Mouse (Mus musculus): ENCODE measurements around the gene Mknk2. TPM values are rescaled to one million over a fixed set of nuclear protein-coding genes. Genes with fewer than 3 reads are reported as not detected.

Gene Mknk2
- polyA plus RNA-seq, 1 experiment: 119 TPM

GRCm38 (mm10) chr10:80668614-80669013 lies 9.3 kb downstream of the Mknk2 start:
- no peak for TF ChIP-seq USF1 (IDR thresholded peaks at IDR 0.05; ENCODE audit: low read depth)
- no peak for TF ChIP-seq MAX (IDR thresholded peaks at IDR 0.05; ENCODE audit: low read depth)
- no peak for TF ChIP-seq POLR2A (IDR thresholded peaks at IDR 0.05; ENCODE audit: insufficient read length, low read depth)
- no peak for TF ChIP-seq TCF12 (IDR thresholded peaks at IDR 0.05; ENCODE audit: insufficient read depth, poor library complexity, severe bottlenecking)
- TF ChIP-seq CEBPB (IDR thresholded peaks at IDR 0.05; ENCODE audit: insufficient read depth, poor library complexity, severe bottlenecking): no peak
- no peak for TF ChIP-seq REST (IDR thresholded peaks at IDR 0.05; ENCODE audit: insufficient read depth, insufficient read length)
- no peak for TF ChIP-seq SRF (IDR thresholded peaks at IDR 0.05; ENCODE audit: control insufficient read depth, insufficient read length, low read depth)
- no peak for TF ChIP-seq POLR2AphosphoS2 (IDR thresholded peaks at IDR 0.05; ENCODE audit: insufficient read length, low read depth)
- TF ChIP-seq MYOG (IDR thresholded peaks at IDR 0.05; ENCODE audit: control insufficient read depth in 1 of 3, insufficient read depth in 1 of 3, insufficient read length in 2 of 3, low read depth in 2 of 3): peak in 2 of 3 experiments; percentile 59 to 93
- TF ChIP-seq E2F4 (IDR thresholded peaks at IDR 0.05; ENCODE audit: insufficient read depth): no peak
- TF ChIP-seq TCF3 (IDR thresholded peaks at IDR 0.05; ENCODE audit: insufficient read length, low read depth): no peak
- peak in 2 of 3 experiments; percentile 55 to 89 for TF ChIP-seq MYOD1 (IDR thresholded peaks at IDR 0.05; ENCODE audit: control insufficient read depth in 1 of 3, insufficient read length in 2 of 3, low read depth in 2 of 3)
- no peak overlapping the region for H3ac ChIP-seq (ENCODE audit: control insufficient read depth, insufficient read length)
- H3K4me3 ChIP-seq: no peak overlapping the region
- H3K27me3 ChIP-seq (ENCODE audit: control insufficient read depth, insufficient read depth, insufficient read length): no peaks in the 10 kb centered on the region
- peaks cover 11% of the 10 kb centered on the region for H3K36me3 ChIP-seq (ENCODE audit: control insufficient read depth, insufficient read depth)
- peaks cover 21% of the 10 kb centered on the region for H3K79me2 ChIP-seq (ENCODE audit: control insufficient read depth, insufficient read depth)
- no peak overlapping the region for H3K4me2 ChIP-seq (ENCODE audit: low read depth)

- Histone ChIP-seq H3ac (ENCODE audit: control insufficient read depth, insufficient read length) (no peak overlapping the region), H3K4me3 (no peak overlapping the region), H3K4me2 (ENCODE audit: low read depth) (peak overlapping the region; percentile 49), H3K36me3 (ENCODE audit: control insufficient read depth, insufficient read depth) (peaks cover 11% of the 10 kb centered on the region), H3K79me2 (ENCODE audit: control insufficient read depth, insufficient read depth) (peaks cover 6% of the 10 kb centered on the region), H3K27me3 (ENCODE audit: control insufficient read depth, insufficient read depth, insufficient read length) (no peaks in the 10 kb centered on the region)
- TF ChIP-seq MYOD1 (IDR thresholded peaks at IDR 0.05; ENCODE audit: control insufficient read depth in 1 of 3, insufficient read length in 2 of 3, low read depth in 2 of 3) (peak; percentile 32 to 100 (median 96)), E2F4 (IDR thresholded peaks at IDR 0.05; ENCODE audit: insufficient read depth) (no peak), POLR2AphosphoS2 (IDR thresholded peaks at IDR 0.05; ENCODE audit: insufficient read length, low read depth) (peak; percentile 40), USF1 (IDR thresholded peaks at IDR 0.05; ENCODE audit: low read depth) (no peak), POLR2A (IDR thresholded peaks at IDR 0.05; ENCODE audit: insufficient read length, low read depth) (peak; percentile 38), MYOG (IDR thresholded peaks at IDR 0.05; ENCODE audit: control insufficient read depth in 1 of 3, insufficient read depth in 1 of 3, insufficient read length in 2 of 3, low read depth in 2 of 3) (peak; percentile 94 to 100 (median 99)), SRF (IDR thresholded peaks at IDR 0.05; ENCODE audit: control insufficient read depth, insufficient read length, low read depth) (peak; percentile 27), MAX (IDR thresholded peaks at IDR 0.05; ENCODE audit: low read depth) (no peak), REST (IDR thresholded peaks at IDR 0.05; ENCODE audit: insufficient read depth, insufficient read length) (no peak), CEBPB (IDR thresholded peaks at IDR 0.05; ENCODE audit: insufficient read depth, poor library complexity, severe bottlenecking) (no peak), TCF12 (IDR thresholded peaks at IDR 0.05; ENCODE audit: insufficient read depth, poor library complexity, severe bottlenecking) (peak; percentile 12), TCF3 (IDR thresholded peaks at IDR 0.05; ENCODE audit: insufficient read length, low read depth) (peak; percentile 92)
Observed at GRCm38 (mm10) chr10:80666837-80667412, 11.0 kb downstream of the Mknk2 start.

GRCm38 (mm10) chr10:80665981-80666733 lies 11.8 kb downstream of the Mknk2 start:
- H3K36me3 ChIP-seq (ENCODE audit: control insufficient read depth, insufficient read depth): peaks cover 10% of the 10 kb centered on the region
- H3K79me2 ChIP-seq (ENCODE audit: control insufficient read depth, insufficient read depth): no peaks in the 10 kb centered on the region
- H3ac ChIP-seq (ENCODE audit: control insufficient read depth, insufficient read length): no peak overlapping the region
- H3K27me3 ChIP-seq (ENCODE audit: control insufficient read depth, insufficient read depth, insufficient read length): no peaks in the 10 kb centered on the region
- H3K4me2 ChIP-seq (ENCODE audit: low read depth): peak overlapping the region; percentile 68
- TF ChIP-seq MAX (IDR thresholded peaks at IDR 0.05; ENCODE audit: low read depth): no peak
- no peak for TF ChIP-seq POLR2A (IDR thresholded peaks at IDR 0.05; ENCODE audit: insufficient read length, low read depth)
- TF ChIP-seq TCF3 (IDR thresholded peaks at IDR 0.05; ENCODE audit: insufficient read length, low read depth): no peak
- TF ChIP-seq E2F4 (IDR thresholded peaks at IDR 0.05; ENCODE audit: insufficient read depth): no peak
- TF ChIP-seq USF1 (IDR thresholded peaks at IDR 0.05; ENCODE audit: low read depth): no peak
- TF ChIP-seq MYOD1 (IDR thresholded peaks at IDR 0.05; ENCODE audit: control insufficient read depth in 1 of 3, insufficient read length in 2 of 3, low read depth in 2 of 3): no peak
- no peak for TF ChIP-seq MYOG (IDR thresholded peaks at IDR 0.05; ENCODE audit: control insufficient read depth in 1 of 3, insufficient read depth in 1 of 3, insufficient read length in 2 of 3, low read depth in 2 of 3)
- no peak for TF ChIP-seq REST (IDR thresholded peaks at IDR 0.05; ENCODE audit: insufficient read depth, insufficient read length)
- TF ChIP-seq SRF (IDR thresholded peaks at IDR 0.05; ENCODE audit: control insufficient read depth, insufficient read length, low read depth): no peak
- no peak for TF ChIP-seq POLR2AphosphoS2 (IDR thresholded peaks at IDR 0.05; ENCODE audit: insufficient read length, low read depth)
- no peak for TF ChIP-seq CEBPB (IDR thresholded peaks at IDR 0.05; ENCODE audit: insufficient read depth, poor library complexity, severe bottlenecking)
- no peak for TF ChIP-seq TCF12 (IDR thresholded peaks at IDR 0.05; ENCODE audit: insufficient read depth, poor library complexity, severe bottlenecking)
- no peak overlapping the region for H3K4me3 ChIP-seq

- Histone ChIP-seq H3K36me3 (ENCODE audit: control insufficient read depth, insufficient read depth) (peaks cover 3% of the 10 kb centered on the region), H3K4me3 (no peak overlapping the region), H3ac (ENCODE audit: control insufficient read depth, insufficient read length) (no peak overlapping the region), H3K79me2 (ENCODE audit: control insufficient read depth, insufficient read depth) (no peaks in the 10 kb centered on the region), H3K27me3 (ENCODE audit: control insufficient read depth, insufficient read depth, insufficient read length) (no peaks in the 10 kb centered on the region), H3K4me2 (ENCODE audit: low read depth) (peak overlapping the region; percentile 68)
- TF ChIP-seq POLR2AphosphoS2 (IDR thresholded peaks at IDR 0.05; ENCODE audit: insufficient read length, low read depth) (no peak), SRF (IDR thresholded peaks at IDR 0.05; ENCODE audit: control insufficient read depth, insufficient read length, low read depth) (no peak), CEBPB (IDR thresholded peaks at IDR 0.05; ENCODE audit: insufficient read depth, poor library complexity, severe bottlenecking) (no peak), E2F4 (IDR thresholded peaks at IDR 0.05; ENCODE audit: insufficient read depth) (no peak), USF1 (IDR thresholded peaks at IDR 0.05; ENCODE audit: low read depth) (no peak), MYOD1 (IDR thresholded peaks at IDR 0.05; ENCODE audit: control insufficient read depth in 1 of 3, insufficient read length in 2 of 3, low read depth in 2 of 3) (no peak), MYOG (IDR thresholded peaks at IDR 0.05; ENCODE audit: control insufficient read depth in 1 of 3, insufficient read depth in 1 of 3, insufficient read length in 2 of 3, low read depth in 2 of 3) (no peak), POLR2A (IDR thresholded peaks at IDR 0.05; ENCODE audit: insufficient read length, low read depth) (no peak), MAX (IDR thresholded peaks at IDR 0.05; ENCODE audit: low read depth) (no peak), TCF12 (IDR thresholded peaks at IDR 0.05; ENCODE audit: insufficient read depth, poor library complexity, severe bottlenecking) (no peak), TCF3 (IDR thresholded peaks at IDR 0.05; ENCODE audit: insufficient read length, low read depth) (no peak), REST (IDR thresholded peaks at IDR 0.05; ENCODE audit: insufficient read depth, insufficient read length) (no peak)
Observed at GRCm38 (mm10) chr10:80665459-80665858, 12.5 kb downstream of the Mknk2 start.
